Mouse (Mus musculus) midbrain, embryonic 14.5 days (tissue): ENCODE measurements at regions not wholly inside any gene's neighbourhood (a gene's known extent, or its start where the extent isn't known, plus 50 kb on each side); places are given as distances from the start of the nearest gene placed in this dataset.
"Not testable (repeated sequence)": the region's sequence is repeated elsewhere in the genome, so short reads cannot be mapped to it uniquely, and the experiment has no call there.

Experiments
- ATAC-seq: fragments of 200-750 bp; cut with Nextera tagmentation; 2 replicates; pipeline ENCODE4 v1.8.0; 2017; ENCODE audit warnings: moderate number of reproducible peaks, moderate library complexity; ENCODE audit not compliant: low FRiP score, low TSS enrichment
- DNase-seq: peaks from one replicate; pipeline ENCODE4 v3.0.0-alpha.2; 2015
- H3K27ac ChIP-seq: fragments of 300-500 bp; sonication (generic); replicated peaks from 2 replicates; pipeline ENCODE4 v1.5.1; 2014; ENCODE audit warnings: mild to moderate bottlenecking, low read depth, low read length, moderate library complexity
- H3K27me3 ChIP-seq: fragments of 300-500 bp; sonication (generic); 2 replicates; pipeline ENCODE4 v1.6.1; 2014; ENCODE audit warnings: low read length, control low read depth, mixed read lengths; ENCODE audit not compliant: control insufficient read depth, insufficient read depth
- H3K36me3 ChIP-seq: fragments of 300-500 bp; sonication (generic); 2 replicates; pipeline ENCODE4 v1.6.1; 2014; ENCODE audit warnings: low read length, control low read depth; ENCODE audit not compliant: control insufficient read depth, insufficient read depth
- H3K4me1 ChIP-seq: fragments of 300-500 bp; sonication (generic); 2 replicates; pipeline ENCODE4 v1.6.1; 2014; ENCODE audit warnings: mild to moderate bottlenecking, antibody characterized with exemption, low read length, control low read depth; ENCODE audit not compliant: control insufficient read depth, insufficient read depth
- H3K4me2 ChIP-seq: fragments of 300-500 bp; sonication (generic); 2 replicates; pipeline ENCODE4 v1.6.1; 2014; ENCODE audit warnings: mild to moderate bottlenecking, low read length, moderate library complexity
- H3K4me3 ChIP-seq: fragments of 300-500 bp; sonication (generic); replicated peaks from 2 replicates; pipeline ENCODE4 v1.5.1; 2014; ENCODE audit warnings: low read depth, low read length
- H3K9ac ChIP-seq: fragments of 300-500 bp; sonication (generic); replicated peaks from 2 replicates; pipeline ENCODE4 v1.6.1; 2014; ENCODE audit warnings: mild to moderate bottlenecking, low read length, moderate library complexity
- H3K9me3 ChIP-seq: fragments of 300-500 bp; sonication (generic); 2 replicates; pipeline ENCODE4 v1.6.1; 2016; ENCODE audit warnings: low read length, control low read depth, mixed read lengths; ENCODE audit not compliant: control insufficient read depth
- WGBS: fragments of 180-500 bp; shearing (Covaris S2); extraction: QIAGEN DNeasy Blood & Tissue Kit; methylation state at CpG from one replicate; pipeline ENCODE4 v1.1.7; 2014; 5-methylcytosine and 5-hydroxymethylcytosine counted together

- Histone ChIP-seq H3K36me3 (no peaks in the 10 kb centered on the region), H3K4me2 (no peak overlapping the region), H3K27ac (no peak overlapping the region), H3K4me3 (no peak overlapping the region), H3K9me3 (no peaks in the 10 kb centered on the region), H3K9ac (no peak overlapping the region), H3K27me3 (no peaks in the 10 kb centered on the region), H3K4me1 (no peaks in the 10 kb centered on the region)
- 89% methylated on average over 8 of the region's 8 CpGs for WGBS
- ATAC-seq (no peak), DNase-seq (no peak)
Observed at GRCm38 (mm10) chr3:9100761-9101160, 509.1 kb downstream of the Zfp704 start.

GRCm38 (mm10) chr3:9098441-9098840, 511.4 kb downstream of the Zfp704 start:
- H3K4me3 ChIP-seq = no peak overlapping the region
- WGBS = 87% methylated on average over 10 of the region's 10 CpGs
- ATAC-seq = no peak
- no peak for DNase-seq
- no peaks in the 10 kb centered on the region for H3K36me3 ChIP-seq
- no peak overlapping the region for H3K9ac ChIP-seq
- no peaks in the 10 kb centered on the region for H3K9me3 ChIP-seq
- no peak overlapping the region for H3K4me2 ChIP-seq
- no peaks in the 10 kb centered on the region for H3K27me3 ChIP-seq
- H3K4me1 ChIP-seq = no peaks in the 10 kb centered on the region
- H3K27ac ChIP-seq = no peak overlapping the region

GRCm38 (mm10) chr3:9084134-9084533, 525.8 kb downstream of the Zfp704 start:
- Histone ChIP-seq H3K9me3 (no peaks in the 10 kb centered on the region), H3K27me3 (no peaks in the 10 kb centered on the region), H3K9ac (no peak overlapping the region), H3K4me1 (no peaks in the 10 kb centered on the region), H3K4me2 (no peak overlapping the region), H3K4me3 (no peak overlapping the region), H3K36me3 (no peaks in the 10 kb centered on the region), H3K27ac (no peak overlapping the region)
- ATAC-seq (no peak), DNase-seq (no peak)
- 88% methylated on average over 5 of the region's 5 CpGs for WGBS

GRCm38 (mm10) chr3:9082061-9082460, 527.8 kb downstream of the Zfp704 start:
- WGBS = 79% methylated on average over 7 of the region's 7 CpGs
- ATAC-seq = no peak
- no peaks in the 10 kb centered on the region for H3K27me3 ChIP-seq
- H3K9ac ChIP-seq = no peak overlapping the region
- no peak overlapping the region for H3K4me3 ChIP-seq
- no peaks in the 10 kb centered on the region for H3K4me1 ChIP-seq
- H3K4me2 ChIP-seq = no peak overlapping the region
- no peaks in the 10 kb centered on the region for H3K36me3 ChIP-seq
- no peaks in the 10 kb centered on the region for H3K9me3 ChIP-seq
- H3K27ac ChIP-seq = no peak overlapping the region
- DNase-seq = no peak

- Histone ChIP-seq H3K36me3 (no peaks in the 10 kb centered on the region), H3K4me1 (no peaks in the 10 kb centered on the region), H3K27ac (no peak overlapping the region), H3K9ac (no peak overlapping the region), H3K4me2 (no peak overlapping the region), H3K27me3 (no peaks in the 10 kb centered on the region), H3K9me3 (no peaks in the 10 kb centered on the region), H3K4me3 (no peak overlapping the region)
- ATAC-seq = no peak
- no peak for DNase-seq
- WGBS = 76% methylated on average over 2 of the region's 2 CpGs
Observed at GRCm38 (mm10) chr3:9078201-9078600, 531.7 kb downstream of the Zfp704 start.

GRCm38 (mm10) chr3:9076696-9077095, 533.2 kb downstream of the Zfp704 start:
- H3K36me3 ChIP-seq = no peaks in the 10 kb centered on the region
- H3K4me1 ChIP-seq = no peaks in the 10 kb centered on the region
- ATAC-seq (no peak), DNase-seq (peak; percentile 74)
- 22% methylated on average over 3 of the region's 3 CpGs for WGBS
- no peak overlapping the region for H3K4me3 ChIP-seq
- H3K9me3 ChIP-seq = no peaks in the 10 kb centered on the region
- no peaks in the 10 kb centered on the region for H3K27me3 ChIP-seq
- no peak overlapping the region for H3K4me2 ChIP-seq
- H3K27ac ChIP-seq = no peak overlapping the region
- H3K9ac ChIP-seq = no peak overlapping the region

- 88% methylated on average over 13 of the region's 13 CpGs for WGBS
Observed at GRCm38 (mm10) chr3:9072471-9072870, 537.4 kb downstream of the Zfp704 start.

GRCm38 (mm10) chr3:9067048-9067447, 542.8 kb downstream of the Zfp704 start:
- Histone ChIP-seq H3K4me2 (no peak overlapping the region), H3K4me1 (no peaks in the 10 kb centered on the region), H3K27ac (no peak overlapping the region), H3K27me3 (no peaks in the 10 kb centered on the region), H3K9me3 (no peaks in the 10 kb centered on the region), H3K36me3 (no peaks in the 10 kb centered on the region), H3K9ac (no peak overlapping the region), H3K4me3 (no peak overlapping the region)
- 2% methylated on average over 12 of the region's 12 CpGs for WGBS
- peak; percentile 85 for DNase-seq
- ATAC-seq = peak; percentile 27; the same call in 1 of the 2 replicates

More at GRCm38 (mm10) chr3:9072471-9072870, 537.4 kb downstream of the Zfp704 start:
- not testable (repeated sequence) for H3K9me3 ChIP-seq, H3K9ac ChIP-seq, H3K36me3 ChIP-seq, H3K4me1 ChIP-seq, H3K4me3 ChIP-seq, DNase-seq, H3K27me3 ChIP-seq, ATAC-seq, H3K27ac ChIP-seq, H3K4me2 ChIP-seq

- no peak overlapping the region for H3K9ac ChIP-seq
- WGBS = 75% methylated on average over 5 of the region's 5 CpGs
- H3K36me3 ChIP-seq = no peaks in the 10 kb centered on the region
- ATAC-seq (no peak), DNase-seq (no peak)
- H3K27me3 ChIP-seq = no peaks in the 10 kb centered on the region
- H3K9me3 ChIP-seq = no peaks in the 10 kb centered on the region
- H3K4me1 ChIP-seq = no peaks in the 10 kb centered on the region
- no peak overlapping the region for H3K4me2 ChIP-seq
- H3K4me3 ChIP-seq = no peak overlapping the region
- H3K27ac ChIP-seq = no peak overlapping the region
Observed at GRCm38 (mm10) chr3:9066374-9066773, 543.5 kb downstream of the Zfp704 start.
